Mouse (Mus musculus) myocyte (in vitro differentiated cells): ENCODE results near the gene Castor1. TPM values are rescaled to one million over a fixed set of nuclear protein-coding genes. Genes with fewer than 3 reads are reported as not detected.

Experiments
- H3K27me3 ChIP-seq: one replicate; pipeline ENCODE4 v1.6.1; 2011; ENCODE audit not compliant: control insufficient read depth, insufficient read depth, insufficient read length
- H3K36me3 ChIP-seq: one replicate; pipeline ENCODE4 v1.6.1; 2011; ENCODE audit not compliant: control insufficient read depth, insufficient read depth
- H3K4me2 ChIP-seq: one replicate; pipeline ENCODE4 v1.6.1; 2011; ENCODE audit warnings: low read depth, control low read depth
- H3K4me3 ChIP-seq: one replicate; pipeline ENCODE4 v1.5.1; 2011; ENCODE audit warnings: mild to moderate bottlenecking, control low read depth, moderate library complexity
- H3K79me2 ChIP-seq: one replicate; pipeline ENCODE4 v1.6.1; 2011; ENCODE audit not compliant: control insufficient read depth, insufficient read depth
- H3ac ChIP-seq: one replicate; pipeline ENCODE4 v1.6.1; 2011; ENCODE audit not compliant: control insufficient read depth, insufficient read length
- CEBPB ChIP-seq: IDR thresholded peaks from 2 replicates; pipeline ENCODE4 v1.6.1; 2011; ENCODE audit warnings: mild to moderate bottlenecking, moderate library complexity; ENCODE audit not compliant: poor library complexity, insufficient read depth, severe bottlenecking
- E2F4 ChIP-seq: IDR thresholded peaks from one replicate; pipeline ENCODE4 v1.6.1; 2011; ENCODE audit warnings: mild to moderate bottlenecking, control low read depth, moderate library complexity; ENCODE audit not compliant: insufficient read depth
- MAX ChIP-seq: IDR thresholded peaks from one replicate; pipeline ENCODE4 v1.6.1; 2011; ENCODE audit warnings: low read depth, mild to moderate bottlenecking, control low read depth
- MYOD1 ChIP-seq, 3 experiments: IDR thresholded peaks; one replicate each; pipeline ENCODE4 v1.6.1; 2011; ENCODE audit warnings: control low read depth in 2 of 3, low read depth in 2 of 3, mild to moderate bottlenecking in 2 of 3, moderate library complexity in 1 of 3; ENCODE audit not compliant: insufficient read length in 2 of 3, control insufficient read depth in 1 of 3
- MYOG ChIP-seq, 3 experiments: IDR thresholded peaks; one replicate each; pipeline ENCODE4 v1.6.1; 2011; ENCODE audit warnings: control low read depth in 2 of 3, low read depth in 2 of 3, mild to moderate bottlenecking in 2 of 3; ENCODE audit not compliant: insufficient read length in 2 of 3, control insufficient read depth in 1 of 3, insufficient read depth in 1 of 3
- POLR2A ChIP-seq: IDR thresholded peaks from one replicate; pipeline ENCODE4 v1.6.1; 2011; ENCODE audit warnings: low read depth, mild to moderate bottlenecking, control low read depth, moderate library complexity; ENCODE audit not compliant: insufficient read length
- POLR2AphosphoS2 ChIP-seq: IDR thresholded peaks from one replicate; pipeline ENCODE4 v1.6.1; 2011; ENCODE audit warnings: low read depth, control low read depth; ENCODE audit not compliant: insufficient read length
- REST ChIP-seq: IDR thresholded peaks from one replicate; pipeline ENCODE4 v1.6.1; 2011; ENCODE audit warnings: mild to moderate bottlenecking, control low read depth, moderate library complexity; ENCODE audit not compliant: insufficient read depth, insufficient read length
- SRF ChIP-seq: IDR thresholded peaks from one replicate; pipeline ENCODE4 v1.6.1; 2011; ENCODE audit warnings: low read depth; ENCODE audit not compliant: control insufficient read depth, insufficient read length
- TCF12 ChIP-seq: IDR thresholded peaks from one replicate; pipeline ENCODE4 v1.6.1; 2011; ENCODE audit warnings: mild to moderate bottlenecking, control low read depth; ENCODE audit not compliant: poor library complexity, insufficient read depth, severe bottlenecking
- TCF3 ChIP-seq: IDR thresholded peaks from one replicate; pipeline ENCODE4 v1.6.1; 2011; ENCODE audit warnings: low read depth, control low read depth; ENCODE audit not compliant: insufficient read length
- USF1 ChIP-seq: IDR thresholded peaks from one replicate; pipeline ENCODE4 v1.6.1; 2011; ENCODE audit warnings: low read depth, mild to moderate bottlenecking, control low read depth, moderate library complexity
- polyA plus RNA-seq: library from polyadenylated mRNA; unstranded; fragments of >200 nt; fragmentation: generic; extraction: Trizol; gene quantifications from one replicate; pipeline ENCODE4 v1.2.1, GENCODE M21; 2012; ENCODE audit warnings: missing spikeins

Castor1 gene
- polyA plus RNA-seq, 1 experiment: 3.1 TPM

DNA sequence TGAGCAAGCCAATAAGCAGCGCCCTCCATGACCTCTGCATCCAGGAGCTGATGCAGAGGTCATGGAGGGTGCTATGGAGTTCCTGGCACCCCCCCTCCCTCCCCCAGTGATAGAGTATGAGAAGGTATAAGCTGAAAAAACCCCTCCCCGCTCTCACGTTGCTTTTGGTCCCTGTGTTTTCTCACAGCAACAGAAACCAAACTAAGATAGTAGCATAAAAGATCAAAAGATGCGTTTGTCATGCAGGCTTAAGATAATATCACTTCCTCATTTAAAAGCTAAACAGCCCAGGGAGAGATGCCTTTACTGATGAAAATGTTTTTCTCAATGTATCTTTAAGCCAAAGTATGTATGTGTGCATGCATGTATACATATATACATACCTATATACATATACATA lies 28.6 kb downstream of the Castor1 start:
- TF ChIP-seq MYOG (IDR thresholded peaks at IDR 0.05; ENCODE audit: control insufficient read depth in 1 of 3, insufficient read depth in 1 of 3, insufficient read length in 2 of 3, low read depth in 2 of 3): no peak
- TF ChIP-seq MAX: no peak
- TF ChIP-seq REST: no peak
- TF ChIP-seq CEBPB: no peak
- no peak for TF ChIP-seq TCF12
- Histone ChIP-seq H3K79me2 (no peaks in the 10 kb centered on the region), H3ac (no peak overlapping the region), H3K4me2 (no peak overlapping the region), H3K27me3 (no peaks in the 10 kb centered on the region), H3K36me3 (no peaks in the 10 kb centered on the region), H3K4me3 (no peak overlapping the region)

DNA sequence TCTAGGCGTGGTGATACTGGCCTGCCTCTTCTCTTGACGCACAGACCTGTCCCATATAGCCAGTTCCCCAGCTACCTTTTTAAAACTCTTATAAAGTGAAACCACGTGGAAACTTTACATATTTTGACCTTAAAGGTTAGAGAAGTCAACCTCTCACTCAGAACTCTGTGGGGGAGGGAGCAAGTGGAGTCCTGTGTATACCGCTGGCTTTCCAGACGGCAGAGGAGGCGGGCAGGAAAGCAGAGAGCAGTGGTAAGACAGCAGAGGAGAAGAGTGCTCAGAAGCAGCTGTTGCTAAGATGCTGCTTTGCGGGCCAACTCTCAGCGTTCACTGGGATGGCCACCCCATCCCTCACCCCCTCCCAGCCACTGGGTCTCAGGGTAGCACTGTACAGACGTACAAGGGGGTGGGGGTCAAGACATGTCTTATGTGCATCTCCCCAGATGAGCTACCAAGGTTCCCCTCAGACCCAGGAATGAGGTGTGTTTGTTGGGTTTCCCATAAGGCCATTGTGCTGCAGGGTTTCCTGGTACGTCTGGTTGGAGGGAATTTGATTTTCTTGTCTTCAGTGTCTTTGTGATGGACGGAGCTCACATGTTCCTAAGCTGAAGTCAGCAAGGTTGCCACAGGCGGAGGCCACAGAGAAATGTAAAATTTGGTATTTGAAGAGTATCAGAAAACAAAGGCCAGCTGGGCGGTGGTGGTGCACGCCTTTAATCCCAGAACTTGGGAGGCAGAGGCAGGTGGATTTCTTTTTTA lies 29.4 kb downstream of the Castor1 start:
- Histone ChIP-seq H3K4me2 (no peak overlapping the region), H3K79me2 (no peaks in the 10 kb centered on the region), H3K4me3 (no peak overlapping the region), H3K36me3 (no peaks in the 10 kb centered on the region), H3ac (no peak overlapping the region), H3K27me3 (no peaks in the 10 kb centered on the region)
- TF ChIP-seq TCF12 (no peak), MYOG (IDR thresholded peaks at IDR 0.05; ENCODE audit: control insufficient read depth in 1 of 3, insufficient read depth in 1 of 3, insufficient read length in 2 of 3, low read depth in 2 of 3) (no peak), E2F4 (no peak), POLR2AphosphoS2 (no peak), TCF3 (no peak), USF1 (no peak), CEBPB (no peak), POLR2A (no peak), MAX (no peak), REST (no peak), MYOD1 (IDR thresholded peaks at IDR 0.05; ENCODE audit: control insufficient read depth in 1 of 3, insufficient read length in 2 of 3, low read depth in 2 of 3) (no peak), SRF (no peak)

DNA sequence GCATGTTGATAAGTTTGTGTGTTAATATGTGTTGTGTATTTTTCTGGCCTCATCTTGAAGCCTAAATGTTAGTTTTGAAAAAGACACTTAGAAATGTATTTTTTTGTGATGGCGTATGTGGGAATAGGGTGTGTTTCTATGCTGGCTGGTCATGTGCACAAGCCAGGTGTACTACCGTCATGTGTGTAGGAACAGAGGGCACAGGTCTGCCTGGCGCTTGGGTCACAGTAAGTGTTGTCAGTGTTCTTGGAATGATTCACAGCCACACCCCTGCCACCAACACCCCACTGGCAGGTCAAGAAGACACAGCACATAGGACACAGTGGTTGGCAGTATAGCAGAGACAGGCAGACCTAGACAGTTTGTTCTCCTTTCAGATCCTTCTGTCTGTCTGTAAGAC lies 31.1 kb downstream of the Castor1 start:
- Histone ChIP-seq H3K36me3 (no peaks in the 10 kb centered on the region), H3K79me2 (no peaks in the 10 kb centered on the region), H3K27me3 (no peaks in the 10 kb centered on the region), H3K4me3 (no peak overlapping the region), H3K4me2 (no peak overlapping the region), H3ac (no peak overlapping the region)
- TF ChIP-seq TCF12: no peak
- no peak for TF ChIP-seq TCF3
- no peak for TF ChIP-seq MAX
- no peak for TF ChIP-seq SRF
- TF ChIP-seq POLR2AphosphoS2: no peak
- TF ChIP-seq REST: no peak
- no peak for TF ChIP-seq E2F4
- no peak for TF ChIP-seq CEBPB
- TF ChIP-seq POLR2A: no peak

DNA sequence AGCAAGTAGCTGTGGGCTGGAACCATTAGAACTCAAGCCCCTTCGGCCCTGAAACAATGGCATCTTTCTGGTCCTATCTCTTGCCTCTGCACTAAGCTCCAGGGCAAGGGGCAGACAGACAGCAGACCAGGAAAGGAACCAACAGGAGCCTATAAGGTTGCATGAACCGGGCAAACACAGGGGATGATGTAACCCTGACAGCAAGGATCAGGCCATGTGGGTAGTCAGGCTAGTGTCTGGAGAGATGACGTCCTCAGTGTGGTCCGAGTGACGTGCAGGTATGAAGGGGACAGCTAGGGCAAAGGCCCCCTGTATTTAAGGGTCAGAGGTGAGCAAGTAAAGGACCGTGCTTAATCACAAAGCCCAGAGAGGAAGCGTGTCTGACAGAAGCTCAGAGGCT lies 32.3 kb downstream of the Castor1 start:
- H3ac ChIP-seq: no peak overlapping the region
- H3K36me3 ChIP-seq: no peaks in the 10 kb centered on the region
- H3K4me3 ChIP-seq: no peak overlapping the region
- H3K79me2 ChIP-seq: no peaks in the 10 kb centered on the region
- H3K4me2 ChIP-seq: no peak overlapping the region
- TF ChIP-seq TCF12 (no peak), CEBPB (no peak), TCF3 (no peak), SRF (no peak), REST (no peak), USF1 (no peak), E2F4 (no peak), POLR2AphosphoS2 (no peak), MYOD1 (IDR thresholded peaks at IDR 0.05; ENCODE audit: control insufficient read depth in 1 of 3, insufficient read length in 2 of 3, low read depth in 2 of 3) (no peak), MAX (no peak), MYOG (IDR thresholded peaks at IDR 0.05; ENCODE audit: control insufficient read depth in 1 of 3, insufficient read depth in 1 of 3, insufficient read length in 2 of 3, low read depth in 2 of 3) (no peak), POLR2A (no peak)
- H3K27me3 ChIP-seq: no peaks in the 10 kb centered on the region

DNA sequence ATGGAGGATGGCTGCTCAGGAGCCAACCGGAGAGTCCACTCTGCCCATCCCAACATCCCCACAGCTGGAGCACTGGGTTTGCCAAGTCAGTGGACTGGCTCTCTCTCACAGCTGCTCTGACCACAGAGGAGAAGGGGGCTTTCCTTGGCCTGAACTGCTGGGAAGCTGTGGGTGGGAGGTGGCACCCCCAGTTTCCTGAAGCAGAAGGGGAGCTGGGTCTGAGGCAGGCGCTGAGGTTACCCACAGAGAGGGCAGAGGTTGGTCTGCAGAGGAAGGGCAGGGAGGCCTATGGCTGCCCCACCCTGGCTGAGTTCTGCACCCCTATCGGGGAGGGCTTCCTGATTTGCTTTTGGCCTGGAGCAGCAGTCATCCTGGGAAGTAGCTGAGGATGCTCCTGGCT lies 33.4 kb downstream of the Castor1 start:
- Histone ChIP-seq H3K4me2 (no peak overlapping the region), H3ac (no peak overlapping the region), H3K4me3 (no peak overlapping the region), H3K27me3 (no peaks in the 10 kb centered on the region), H3K36me3 (no peaks in the 10 kb centered on the region), H3K79me2 (no peaks in the 10 kb centered on the region)
- TF ChIP-seq POLR2A (no peak), CEBPB (no peak), MYOD1 (IDR thresholded peaks at IDR 0.05; ENCODE audit: control insufficient read depth in 1 of 3, insufficient read length in 2 of 3, low read depth in 2 of 3) (peak in 1 of 3 experiments; percentile 25), MYOG (IDR thresholded peaks at IDR 0.05; ENCODE audit: control insufficient read depth in 1 of 3, insufficient read depth in 1 of 3, insufficient read length in 2 of 3, low read depth in 2 of 3) (peak in 1 of 3 experiments; percentile 10), E2F4 (no peak)
